Mouse (Mus musculus): ENCODE results near the gene Abi2. TPM values are rescaled to one million over a fixed set of nuclear protein-coding genes. Genes with fewer than 3 reads are reported as not detected.

Gene Abi2
- polyA plus RNA-seq, 1 experiment, result 53.4 TPM

DNA sequence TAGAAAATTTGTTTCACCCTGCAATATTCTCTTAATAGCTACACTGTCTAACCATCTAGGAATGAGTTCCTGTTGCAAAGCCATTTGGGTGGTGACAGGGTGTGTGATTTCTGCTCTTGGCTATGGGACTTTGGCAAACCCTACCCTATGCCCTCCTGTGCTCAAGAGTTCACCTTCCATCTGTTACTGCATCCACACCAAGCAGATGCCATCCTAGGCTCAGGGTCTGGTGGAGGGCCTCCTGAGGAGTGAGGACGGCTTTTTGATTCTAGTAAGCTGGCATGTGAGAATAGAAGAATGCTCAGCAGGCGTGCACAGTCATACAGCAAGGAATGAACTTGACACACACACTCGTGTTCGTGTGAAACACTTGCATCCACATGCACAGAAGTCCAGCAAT is 81.1 kb downstream of the Abi2 start:
- TF ChIP-seq POLR2A (IDR thresholded peaks at IDR 0.05; ENCODE audit: insufficient read depth, low read length) (no peak), EP300 (IDR thresholded peaks at IDR 0.05; ENCODE audit: insufficient read depth, low read depth, low read length) (no peak), CTCF (IDR thresholded peaks at IDR 0.05; ENCODE audit: low read depth, low read length) (no peak)
- no peaks in the 10 kb centered on the region for H3K9me3 ChIP-seq (replicated peaks; ENCODE audit: control insufficient read depth, insufficient read depth, low read length, poor library complexity, severe bottlenecking)
- H3K4me3 ChIP-seq (ENCODE audit: low read depth, low read length), result no peak overlapping the region
- no peaks in the 10 kb centered on the region for H3K4me1 ChIP-seq (ENCODE audit: control insufficient read depth, insufficient read depth, low read length)
- no peak overlapping the region for H3K9ac ChIP-seq (ENCODE audit: low read depth, poor library complexity, severe bottlenecking)
- no peak overlapping the region for H3K27ac ChIP-seq (ENCODE audit: insufficient read depth, low read length)
- peaks cover 30% of the 10 kb centered on the region for H3K36me3 ChIP-seq (ENCODE audit: control insufficient read depth, insufficient read depth, low read length, poor library complexity, severe bottlenecking)
- H3K27me3 ChIP-seq (ENCODE audit: control insufficient read depth, insufficient read depth, low read length, poor library complexity, severe bottlenecking), result no peaks in the 10 kb centered on the region

DNA sequence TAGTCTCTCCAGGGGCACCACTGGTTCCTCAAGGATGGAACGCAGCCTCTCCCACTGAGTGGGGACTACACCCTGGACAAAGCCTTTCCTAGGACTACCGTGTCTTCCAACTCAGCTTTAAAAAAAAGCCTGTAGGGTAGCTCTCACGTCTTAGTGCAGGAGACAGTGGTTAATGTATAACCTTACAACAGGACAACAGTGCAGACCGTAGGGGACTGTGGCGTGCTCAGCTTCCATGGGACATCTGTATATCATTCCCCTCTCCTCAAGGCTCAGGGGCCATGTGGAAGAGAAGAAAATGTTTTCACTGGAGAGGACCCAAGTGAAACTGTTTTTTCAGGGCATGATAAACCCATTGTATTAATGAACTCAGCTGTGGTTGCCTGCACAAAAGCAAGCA is 83.0 kb downstream of the Abi2 start:
- TF ChIP-seq CTCF (IDR thresholded peaks at IDR 0.05; ENCODE audit: low read depth, low read length) (no peak), POLR2A (IDR thresholded peaks at IDR 0.05; ENCODE audit: insufficient read depth, low read length) (no peak)
- H3K36me3 ChIP-seq (ENCODE audit: control insufficient read depth, insufficient read depth, low read length, poor library complexity, severe bottlenecking), result peaks cover 35% of the 10 kb centered on the region
- H3K9ac ChIP-seq (ENCODE audit: low read depth, poor library complexity, severe bottlenecking), result no peak overlapping the region
- no peaks in the 10 kb centered on the region for H3K4me1 ChIP-seq (ENCODE audit: control insufficient read depth, insufficient read depth, low read length)
- no peaks in the 10 kb centered on the region for H3K27me3 ChIP-seq (ENCODE audit: control insufficient read depth, insufficient read depth, low read length, poor library complexity, severe bottlenecking)
- no peak overlapping the region for H3K4me3 ChIP-seq (ENCODE audit: low read depth, low read length)
- H3K9me3 ChIP-seq (replicated peaks; ENCODE audit: control insufficient read depth, insufficient read depth, low read length, poor library complexity, severe bottlenecking), result no peaks in the 10 kb centered on the region
- H3K27ac ChIP-seq (ENCODE audit: insufficient read depth, low read length), result no peak overlapping the region

DNA sequence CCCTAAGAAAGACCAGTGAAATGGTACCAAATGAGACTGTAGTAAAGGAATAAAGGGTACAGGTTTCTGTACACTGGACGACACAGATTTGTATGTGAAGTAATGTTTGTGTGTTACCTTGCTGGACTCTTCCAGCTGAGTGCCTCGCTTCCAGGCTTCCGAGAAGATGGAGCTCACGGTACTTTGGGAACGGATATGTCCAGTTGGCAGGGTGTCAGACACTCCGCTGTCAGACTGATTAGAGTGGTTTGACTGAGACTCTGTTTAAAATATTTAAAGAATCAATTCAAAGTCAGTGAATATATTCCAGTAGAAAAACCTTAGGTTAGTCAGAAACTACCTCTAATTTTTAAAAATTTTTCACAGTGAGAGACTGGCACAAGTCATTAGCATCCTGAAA is 84.0 kb downstream of the Abi2 start:
- no peak overlapping the region for H3K4me3 ChIP-seq (ENCODE audit: low read depth, low read length)
- no peaks in the 10 kb centered on the region for H3K27me3 ChIP-seq (ENCODE audit: control insufficient read depth, insufficient read depth, low read length, poor library complexity, severe bottlenecking)
- peaks cover 35% of the 10 kb centered on the region for H3K36me3 ChIP-seq (ENCODE audit: control insufficient read depth, insufficient read depth, low read length, poor library complexity, severe bottlenecking)
- H3K27ac ChIP-seq (ENCODE audit: insufficient read depth, low read length), result no peak overlapping the region
- no peaks in the 10 kb centered on the region for H3K4me1 ChIP-seq (ENCODE audit: control insufficient read depth, insufficient read depth, low read length)
- no peaks in the 10 kb centered on the region for H3K9me3 ChIP-seq (replicated peaks; ENCODE audit: control insufficient read depth, insufficient read depth, low read length, poor library complexity, severe bottlenecking)
- TF ChIP-seq POLR2A (IDR thresholded peaks at IDR 0.05; ENCODE audit: insufficient read depth, low read length), result no peak
- no peak for TF ChIP-seq EP300 (IDR thresholded peaks at IDR 0.05; ENCODE audit: insufficient read depth, low read depth, low read length)
- no peak for TF ChIP-seq CTCF (IDR thresholded peaks at IDR 0.05; ENCODE audit: low read depth, low read length)
- no peak overlapping the region for H3K9ac ChIP-seq (ENCODE audit: low read depth, poor library complexity, severe bottlenecking)

DNA sequence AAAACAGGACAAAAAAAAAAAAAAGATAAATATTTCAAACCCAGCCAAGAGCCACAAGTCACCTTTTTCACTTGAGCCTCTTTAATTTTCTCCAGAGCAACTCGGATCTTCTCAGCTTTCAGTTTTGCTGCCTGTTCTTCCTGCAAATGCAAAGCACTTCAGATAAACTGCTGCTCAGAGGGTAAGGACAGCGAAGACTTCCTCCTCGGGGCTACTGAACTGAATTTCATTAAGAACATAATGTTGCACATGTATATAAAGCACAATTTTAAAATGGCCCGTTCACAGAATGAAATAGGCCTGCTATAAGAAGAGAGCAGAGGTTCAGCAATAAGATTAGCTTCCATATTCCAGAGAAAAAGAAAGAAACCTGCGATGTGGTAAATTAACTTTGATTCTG is 94.0 kb downstream of the Abi2 start:
- Histone ChIP-seq H3K9ac (ENCODE audit: low read depth, poor library complexity, severe bottlenecking) (no peak overlapping the region), H3K4me1 (ENCODE audit: control insufficient read depth, insufficient read depth, low read length) (no peaks in the 10 kb centered on the region), H3K27me3 (ENCODE audit: control insufficient read depth, insufficient read depth, low read length, poor library complexity, severe bottlenecking) (no peaks in the 10 kb centered on the region), H3K9me3 (replicated peaks; ENCODE audit: control insufficient read depth, insufficient read depth, low read length, poor library complexity, severe bottlenecking) (no peaks in the 10 kb centered on the region), H3K36me3 (ENCODE audit: control insufficient read depth, insufficient read depth, low read length, poor library complexity, severe bottlenecking) (peaks cover 2% of the 10 kb centered on the region; the same call in 1 of the 2 replicates), H3K4me3 (ENCODE audit: low read depth, low read length) (no peak overlapping the region), H3K27ac (ENCODE audit: insufficient read depth, low read length) (no peak overlapping the region)
- no peak for TF ChIP-seq CTCF (IDR thresholded peaks at IDR 0.05; ENCODE audit: low read depth, low read length)
- TF ChIP-seq POLR2A (IDR thresholded peaks at IDR 0.05; ENCODE audit: insufficient read depth, low read length), result no peak
- TF ChIP-seq EP300 (IDR thresholded peaks at IDR 0.05; ENCODE audit: insufficient read depth, low read depth, low read length), result no peak

DNA sequence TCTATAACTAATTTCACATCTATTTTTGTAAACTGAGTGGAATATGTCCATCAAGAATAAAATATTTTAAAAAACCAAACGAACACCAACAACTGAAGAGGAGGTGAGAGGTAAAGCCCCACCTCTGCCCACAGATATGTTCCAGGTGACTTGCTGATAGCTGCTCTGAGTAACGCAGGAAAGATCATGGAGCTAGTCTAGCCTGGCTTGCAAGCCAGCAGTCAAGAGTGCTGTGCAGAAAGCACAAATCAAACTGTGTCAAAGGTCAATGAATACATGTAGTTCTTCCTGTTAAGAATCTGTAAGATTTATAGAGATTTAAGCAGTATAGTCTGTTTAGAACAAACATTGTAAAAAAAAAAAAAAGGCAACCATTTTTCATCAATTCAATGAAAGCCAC is 101.2 kb downstream of the Abi2 start:
- no peak for TF ChIP-seq POLR2A (IDR thresholded peaks at IDR 0.05; ENCODE audit: insufficient read depth, low read length)
- TF ChIP-seq CTCF (IDR thresholded peaks at IDR 0.05; ENCODE audit: low read depth, low read length), result no peak
- no peak for TF ChIP-seq EP300 (IDR thresholded peaks at IDR 0.05; ENCODE audit: insufficient read depth, low read depth, low read length)
- Histone ChIP-seq H3K36me3 (ENCODE audit: control insufficient read depth, insufficient read depth, low read length, poor library complexity, severe bottlenecking) (peaks cover 2% of the 10 kb centered on the region), H3K9me3 (replicated peaks; ENCODE audit: control insufficient read depth, insufficient read depth, low read length, poor library complexity, severe bottlenecking) (no peaks in the 10 kb centered on the region), H3K9ac (ENCODE audit: low read depth, poor library complexity, severe bottlenecking) (no peak overlapping the region), H3K4me1 (ENCODE audit: control insufficient read depth, insufficient read depth, low read length) (no peaks in the 10 kb centered on the region), H3K27ac (ENCODE audit: insufficient read depth, low read length) (no peak overlapping the region), H3K27me3 (ENCODE audit: control insufficient read depth, insufficient read depth, low read length, poor library complexity, severe bottlenecking) (no peaks in the 10 kb centered on the region), H3K4me3 (ENCODE audit: low read depth, low read length) (no peak overlapping the region)

DNA sequence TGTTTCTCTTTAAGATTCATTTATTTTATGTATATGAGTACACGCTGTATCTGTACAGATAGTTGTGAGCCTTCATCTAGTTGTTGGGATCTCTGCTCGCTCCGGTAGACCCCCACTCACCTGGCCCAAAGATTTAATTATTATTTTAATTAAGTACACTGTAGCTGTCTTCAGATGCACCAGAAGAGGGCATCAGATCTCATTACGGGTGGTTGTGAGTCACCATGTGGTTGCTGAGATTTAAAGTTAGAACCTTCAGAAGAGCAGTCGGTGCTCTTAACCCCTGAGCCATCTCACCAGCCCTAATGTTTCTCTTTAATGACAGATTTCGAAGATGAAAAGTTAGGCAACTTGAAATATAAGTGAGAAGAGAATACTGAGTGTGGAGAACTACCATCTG is 120.7 kb downstream of the Abi2 start:
- H3K9ac ChIP-seq (ENCODE audit: low read depth, poor library complexity, severe bottlenecking), result no peak overlapping the region
- no peaks in the 10 kb centered on the region for H3K4me1 ChIP-seq (ENCODE audit: control insufficient read depth, insufficient read depth, low read length)
- peaks cover 10% of the 10 kb centered on the region; the same call in 1 of the 2 replicates for H3K36me3 ChIP-seq (ENCODE audit: control insufficient read depth, insufficient read depth, low read length, poor library complexity, severe bottlenecking)
- H3K4me3 ChIP-seq (ENCODE audit: low read depth, low read length), result no peak overlapping the region
- H3K9me3 ChIP-seq (replicated peaks; ENCODE audit: control insufficient read depth, insufficient read depth, low read length, poor library complexity, severe bottlenecking), result no peaks in the 10 kb centered on the region
- no peak overlapping the region for H3K27ac ChIP-seq (ENCODE audit: insufficient read depth, low read length)
- TF ChIP-seq CTCF (IDR thresholded peaks at IDR 0.05; ENCODE audit: low read depth, low read length) (no peak), POLR2A (IDR thresholded peaks at IDR 0.05; ENCODE audit: insufficient read depth, low read length) (no peak), EP300 (IDR thresholded peaks at IDR 0.05; ENCODE audit: insufficient read depth, low read depth, low read length) (no peak)
- no peaks in the 10 kb centered on the region for H3K27me3 ChIP-seq (ENCODE audit: control insufficient read depth, insufficient read depth, low read length, poor library complexity, severe bottlenecking)

Measured in ES-Bruce4 (cell line).